Mouse (Mus musculus) CH12.LX (cell line): ENCODE results near the gene Adamtsl1.

Source experiments
- EP300 ChIP-seq: IDR thresholded peaks from 2 replicates; pipeline ENCODE4 v1.6.1; 2011; ENCODE audit warnings: low read length, improper control_type of control experiment
- NRF1 ChIP-seq: IDR thresholded peaks from 2 replicates; pipeline ENCODE4 v1.6.1; 2014; ENCODE audit warnings: low read depth, mild to moderate bottlenecking, inconsistent platforms, low read length, improper control_type of control experiment, moderate library complexity
- ZC3H11A ChIP-seq: IDR thresholded peaks from 2 replicates; pipeline ENCODE4 v1.6.1; 2012; ENCODE audit warnings: low read depth, mild to moderate bottlenecking, inconsistent platforms, low read length, improper control_type of control experiment

DNA sequence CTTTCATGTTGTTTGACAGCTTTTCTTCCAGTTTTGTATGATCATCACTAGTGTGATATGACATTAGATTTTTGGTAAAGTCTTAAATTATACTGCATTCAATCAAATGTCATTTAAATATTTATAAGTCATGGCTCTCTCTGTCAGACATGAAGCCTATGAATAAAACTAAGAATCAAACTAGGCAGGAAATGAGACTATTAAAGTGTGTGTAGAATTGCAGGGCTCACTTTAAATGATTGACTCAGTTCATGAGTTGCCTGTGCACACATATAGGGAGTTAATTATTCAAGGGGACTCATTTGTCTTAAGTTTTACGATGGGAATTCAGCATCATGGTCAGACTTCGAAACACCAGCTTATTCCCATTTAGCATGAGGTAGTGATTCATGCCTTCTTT, 71.5 kb downstream of the Adamtsl1 start:
- TF ChIP-seq EP300 (no peak), ZC3H11A (no peak), NRF1 (no peak)
